Mouse (Mus musculus): Measurements from ENCODE around the gene Als2.

The Als2 gene

DNA sequence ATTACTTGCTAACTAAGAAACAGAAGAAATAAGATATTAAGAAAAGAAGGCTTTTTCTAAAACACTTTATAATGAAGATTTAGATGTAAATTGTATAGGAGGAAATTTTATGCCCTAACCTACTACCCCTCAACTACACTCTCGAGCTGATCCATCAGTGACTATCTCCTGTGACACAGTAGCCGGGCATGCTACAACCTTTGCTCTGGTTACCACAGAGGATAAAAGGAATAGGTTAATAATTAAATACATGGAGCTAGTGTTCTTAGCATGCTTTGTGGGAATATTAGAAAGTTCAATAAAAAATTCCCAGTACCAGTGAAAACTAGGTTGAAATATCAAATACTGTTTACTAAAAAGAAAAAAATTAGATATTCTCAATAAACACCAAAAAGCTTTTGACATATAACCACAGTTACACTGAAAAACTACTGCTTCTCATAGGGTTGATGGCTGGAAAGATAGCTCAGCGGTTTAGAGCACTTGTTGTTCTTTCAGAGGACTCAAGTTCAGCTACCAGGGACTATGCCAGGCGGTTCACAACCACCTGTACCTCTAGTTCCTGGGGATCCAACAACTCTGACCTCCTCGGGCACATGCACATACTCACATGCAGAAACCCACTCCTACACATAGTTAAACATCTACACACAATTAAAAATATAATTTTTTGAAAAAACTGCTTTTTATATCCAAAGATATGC lies 24.8 kb downstream of the Als2 start:
- no peak for DNase-seq (ENCODE audit: low spot score in 2 of 2)

- DNase-seq (ENCODE audit: low spot score in 2 of 2), result no peak
Measured at GRCm38 (mm10) chr1:59211651-59212050, 25.4 kb downstream of the Als2 start.

- DNase-seq (ENCODE audit: low spot score in 2 of 2), result no peak
Measured at GRCm38 (mm10) chr1:59208331-59208730, 28.7 kb downstream of the Als2 start.

DNA sequence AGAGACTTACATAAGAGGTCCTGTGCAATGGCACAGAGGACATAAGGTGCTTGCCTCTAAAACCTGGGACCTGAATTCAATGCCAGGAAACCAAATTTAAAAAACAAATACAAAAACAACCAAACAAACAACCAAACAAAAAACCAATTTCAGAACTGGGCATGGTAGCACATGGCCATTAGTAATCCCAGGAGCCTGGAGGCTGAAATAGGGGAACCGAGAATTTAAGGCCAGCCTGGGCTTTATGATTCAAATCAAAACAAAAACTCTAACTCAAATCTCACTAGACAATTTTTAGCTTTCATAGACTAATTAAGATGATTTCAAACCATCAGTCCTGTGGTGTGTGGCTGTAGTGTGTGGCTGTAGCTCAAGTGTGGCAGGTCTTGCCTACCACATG lies 32.5 kb downstream of the Als2 start:
- no peak for DNase-seq (ENCODE audit: low spot score in 2 of 2)

DNA sequence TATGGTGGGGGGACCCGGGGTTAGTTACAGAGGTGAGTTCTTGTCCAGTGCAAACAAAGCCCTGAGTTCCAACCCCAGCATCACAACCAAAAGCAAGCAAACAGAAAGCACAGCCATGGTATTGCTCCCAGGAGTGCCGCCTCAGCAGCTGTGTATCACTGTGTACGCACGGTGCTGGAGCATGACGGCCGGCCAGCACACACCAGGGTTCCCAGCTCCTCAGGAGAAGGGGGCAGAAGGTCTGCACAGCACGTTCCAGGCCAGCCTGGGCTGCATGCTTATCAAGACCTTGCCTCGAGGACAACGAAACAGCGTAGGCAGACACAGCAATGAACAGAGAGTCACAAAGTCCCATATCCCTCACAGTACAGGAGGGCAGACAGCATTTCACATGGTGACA lies 34.7 kb downstream of the Als2 start:
- DNase-seq (ENCODE audit: low spot score in 2 of 2), result no peak

GRCm38 (mm10) chr1:59201561-59201960 lies 35.5 kb downstream of the Als2 start:
- DNase-seq (ENCODE audit: low spot score in 2 of 2), result no peak

- DNase-seq (ENCODE audit: low spot score in 2 of 2), result no peak
Measured at GRCm38 (mm10) chr1:59200960-59201359, 36.1 kb downstream of the Als2 start.

DNA sequence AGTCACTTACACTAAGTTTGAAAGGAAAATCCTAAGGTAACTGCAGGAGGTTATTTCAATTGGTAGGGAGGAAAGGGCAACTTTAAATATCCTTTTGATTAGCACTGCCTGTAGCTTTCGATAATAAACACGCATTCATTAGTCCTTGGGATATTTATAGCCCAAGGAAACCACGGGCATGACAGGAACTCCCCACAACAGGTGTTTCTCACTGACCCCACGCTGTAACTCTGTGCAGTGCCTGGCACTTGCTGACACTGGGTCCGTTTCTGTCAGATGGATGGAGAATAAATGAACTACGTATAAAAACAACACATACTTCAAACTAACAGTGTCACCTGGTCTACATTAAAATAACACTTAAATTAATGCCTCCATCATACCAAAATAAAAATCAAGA lies 42.1 kb downstream of the Als2 start:
- DNase-seq (ENCODE audit: low spot score in 2 of 2), result no peak

DNA sequence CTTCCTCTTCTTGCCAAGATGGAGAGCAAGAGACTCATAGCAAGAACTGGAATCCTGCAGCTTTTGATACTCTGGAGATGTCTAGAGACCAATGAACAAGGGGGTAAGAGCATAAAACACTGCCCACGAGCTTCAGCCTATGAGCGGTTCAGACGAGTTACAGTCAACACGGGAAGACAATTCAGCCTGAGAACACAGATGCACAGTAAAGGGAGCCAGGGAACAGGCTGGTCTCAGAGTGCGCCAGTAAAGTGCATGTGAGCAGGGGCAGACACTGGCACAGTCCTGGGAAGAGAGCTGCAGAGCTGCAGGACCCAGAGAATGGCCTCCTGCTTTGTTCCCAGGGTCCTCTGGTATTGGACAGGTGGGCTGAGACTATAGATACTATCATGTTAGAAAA lies 49.2 kb downstream of the Als2 start:
- no peak for DNase-seq (ENCODE audit: low spot score in 2 of 2)

DNA sequence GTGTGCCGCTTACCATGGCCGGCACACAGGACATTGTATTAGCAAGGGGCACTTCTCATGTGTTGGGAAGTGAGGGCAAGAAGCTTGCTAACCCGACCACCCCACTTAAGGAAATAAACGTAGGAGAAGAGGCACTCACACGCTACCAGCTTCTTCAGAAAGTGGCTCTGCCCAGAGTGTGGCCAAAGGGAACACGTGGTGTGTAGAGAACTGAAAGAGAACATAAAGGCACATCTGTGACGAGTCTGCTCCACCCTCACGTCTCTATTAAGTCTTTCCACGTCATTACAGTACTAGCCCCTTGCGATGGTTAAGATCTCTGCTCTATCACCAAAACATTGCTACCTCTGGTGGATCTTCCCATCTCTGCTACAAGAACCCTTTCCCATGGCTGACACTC lies 50.7 kb downstream of the Als2 start:
- DNase-seq (ENCODE audit: low spot score in 2 of 2), result no peak

DNA sequence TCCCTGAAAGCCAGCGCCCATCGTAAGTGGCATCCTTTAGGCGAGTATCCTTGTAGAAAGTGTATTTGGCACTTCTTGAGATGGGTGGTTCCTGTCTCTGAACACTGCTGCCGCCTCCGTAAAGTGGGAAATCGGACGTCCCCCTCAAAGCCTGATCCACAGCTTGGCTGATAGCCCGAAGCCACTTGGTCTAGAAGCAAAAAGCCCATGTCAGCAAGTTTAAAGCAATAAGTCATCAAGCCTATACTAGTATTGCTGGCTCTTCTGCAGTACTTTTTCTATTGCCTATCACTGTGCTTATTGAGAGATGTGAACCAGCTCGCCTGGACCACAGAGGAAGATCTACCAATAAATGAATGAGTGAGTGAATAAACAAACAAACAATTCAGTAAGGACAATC lies 51.6 kb downstream of the Als2 start:
- DNase-seq (ENCODE audit: low spot score in 2 of 2), result no peak

GRCm38 (mm10) chr1:59183045-59183444 lies 54.0 kb downstream of the Als2 start:
- DNase-seq (ENCODE audit: low spot score in 2 of 2), result no peak

- no peak for DNase-seq (ENCODE audit: low spot score in 2 of 2)
Measured at GRCm38 (mm10) chr1:59182373-59182772, 54.7 kb downstream of the Als2 start.

- DNase-seq (ENCODE audit: low spot score in 2 of 2), result no peak
Measured at GRCm38 (mm10) chr1:59180003-59180402, 57.0 kb downstream of the Als2 start.

DNA sequence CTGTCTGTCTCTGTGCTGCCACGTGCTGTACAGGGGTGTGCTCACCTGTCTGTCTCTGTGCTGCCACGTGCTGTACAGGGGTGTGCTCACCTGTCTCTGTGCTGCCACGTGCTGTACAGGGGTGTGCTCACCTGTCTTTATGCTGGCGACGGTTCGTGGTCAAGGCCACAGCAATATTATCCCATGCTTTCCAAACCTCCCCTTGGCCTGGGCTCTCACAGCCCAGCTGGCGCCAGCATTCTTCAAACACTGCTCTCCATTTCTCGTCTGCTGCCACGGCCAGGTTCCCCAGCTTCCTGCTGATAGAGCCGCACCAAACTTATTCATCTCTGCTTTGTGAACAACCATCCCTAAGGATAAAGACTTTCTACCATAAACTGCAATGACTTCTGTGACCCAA lies 58.6 kb downstream of the Als2 start:
- no peak for DNase-seq (ENCODE audit: low spot score in 2 of 2)

DNA sequence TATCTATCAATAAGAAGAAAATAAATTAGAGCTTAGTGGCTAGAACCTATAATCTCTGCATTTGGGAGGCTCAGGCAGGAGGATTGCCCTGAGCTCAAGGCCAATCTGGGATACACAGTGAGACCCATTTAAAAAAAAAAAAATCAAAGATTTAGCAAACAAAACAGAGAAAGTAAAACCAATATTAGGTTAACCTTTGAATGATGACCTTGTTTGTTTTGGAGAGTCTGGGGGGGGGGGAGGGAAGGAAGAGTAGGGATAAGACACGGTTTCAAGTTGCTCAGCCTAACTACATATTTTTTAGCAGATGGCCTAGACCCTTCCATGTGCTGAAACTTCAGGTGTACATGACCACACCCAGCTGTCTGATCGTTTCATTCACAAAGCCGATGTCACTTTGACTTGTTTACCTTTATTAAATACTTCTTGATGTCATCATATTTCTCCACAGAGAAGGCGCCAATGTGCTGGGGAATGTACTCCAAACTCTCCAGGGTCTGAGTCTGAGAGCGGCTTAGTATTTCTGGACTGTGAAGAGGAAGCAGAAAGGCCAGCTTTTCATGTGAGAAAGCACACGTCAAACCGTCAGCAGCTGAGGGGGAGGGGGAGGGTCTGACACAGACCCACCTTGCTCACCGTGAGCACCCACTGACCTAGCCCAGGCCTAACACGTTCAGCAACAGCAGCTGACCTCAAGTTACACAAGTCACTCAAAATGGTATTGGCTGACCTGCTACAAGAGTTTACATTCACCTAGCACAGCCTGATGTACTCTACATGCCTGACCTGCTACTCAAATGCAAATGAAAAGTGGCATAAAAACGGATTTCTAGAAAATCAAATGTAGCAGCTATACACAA lies 62.3 kb downstream of the Als2 start:
- no peak for DNase-seq (ENCODE audit: low spot score in 2 of 2)

GRCm38 (mm10) chr1:59173023-59173422 lies 64.0 kb downstream of the Als2 start:
- DNase-seq (ENCODE audit: low spot score in 2 of 2), result no peak

DNA sequence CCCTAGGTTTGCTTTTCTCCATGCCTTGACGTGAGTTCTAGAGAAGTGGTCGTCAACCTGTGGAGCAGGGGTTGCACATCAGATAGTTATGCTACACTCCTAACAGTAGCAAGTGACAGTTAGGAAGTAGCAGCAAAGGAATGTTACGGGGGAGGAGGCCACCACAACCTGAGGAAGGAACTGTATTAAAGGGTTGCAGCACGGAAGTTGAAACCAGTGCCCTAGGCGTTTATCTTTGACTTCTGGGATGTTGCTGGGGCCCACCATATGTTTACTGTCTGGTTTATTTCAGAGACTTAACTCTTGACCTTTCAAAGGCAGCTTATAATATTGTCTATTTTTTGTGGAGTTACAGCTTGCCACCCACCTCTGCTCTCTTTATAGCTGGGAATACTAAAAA lies 65.2 kb downstream of the Als2 start:
- DNase-seq (ENCODE audit: low spot score in 2 of 2), result no peak

DNA sequence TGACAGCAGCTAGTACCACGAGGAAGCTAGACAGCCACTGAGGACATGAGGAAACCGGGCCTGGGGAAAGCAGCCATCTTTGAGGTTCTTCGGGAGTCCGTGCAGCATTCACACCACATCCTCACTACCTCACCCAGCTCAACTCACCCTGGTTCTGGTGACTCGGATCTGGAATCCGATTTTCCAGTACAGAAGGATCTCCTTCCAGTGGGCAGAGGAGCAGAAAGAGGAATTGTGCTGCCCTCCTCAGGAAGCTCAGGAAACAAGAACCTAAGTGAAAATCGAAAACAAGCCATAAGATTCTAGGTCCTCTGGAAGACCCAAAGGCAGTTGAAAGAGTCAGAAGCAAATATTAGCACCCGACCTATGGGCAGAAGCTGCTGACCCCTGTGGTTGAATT lies 66.7 kb downstream of the Als2 start:
- no peak for DNase-seq (ENCODE audit: low spot score in 2 of 2)

DNA sequence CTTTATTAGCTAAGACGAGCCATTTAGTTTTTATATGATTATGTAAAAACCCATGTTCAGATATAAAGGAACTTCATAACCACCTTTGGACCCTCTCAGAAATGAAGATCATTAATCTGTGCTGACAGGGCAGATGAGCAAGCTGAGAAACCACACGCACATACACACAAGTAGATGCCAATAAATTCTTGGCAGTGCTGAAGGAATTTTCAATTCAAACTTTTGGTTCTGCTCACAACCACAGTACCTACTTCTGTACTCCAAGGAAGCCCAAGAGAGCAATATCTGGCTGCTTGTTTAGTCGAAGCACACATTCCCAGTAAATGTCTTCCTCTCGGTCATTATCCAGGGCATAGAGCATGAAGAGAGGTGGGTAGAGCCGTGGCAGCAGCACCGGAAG lies 67.4 kb downstream of the Als2 start:
- no peak for DNase-seq (ENCODE audit: low spot score in 2 of 2)

GRCm38 (mm10) chr1:59168556-59168955 lies 68.5 kb downstream of the Als2 start:
- no peak for DNase-seq (ENCODE audit: low spot score in 2 of 2)

DNA sequence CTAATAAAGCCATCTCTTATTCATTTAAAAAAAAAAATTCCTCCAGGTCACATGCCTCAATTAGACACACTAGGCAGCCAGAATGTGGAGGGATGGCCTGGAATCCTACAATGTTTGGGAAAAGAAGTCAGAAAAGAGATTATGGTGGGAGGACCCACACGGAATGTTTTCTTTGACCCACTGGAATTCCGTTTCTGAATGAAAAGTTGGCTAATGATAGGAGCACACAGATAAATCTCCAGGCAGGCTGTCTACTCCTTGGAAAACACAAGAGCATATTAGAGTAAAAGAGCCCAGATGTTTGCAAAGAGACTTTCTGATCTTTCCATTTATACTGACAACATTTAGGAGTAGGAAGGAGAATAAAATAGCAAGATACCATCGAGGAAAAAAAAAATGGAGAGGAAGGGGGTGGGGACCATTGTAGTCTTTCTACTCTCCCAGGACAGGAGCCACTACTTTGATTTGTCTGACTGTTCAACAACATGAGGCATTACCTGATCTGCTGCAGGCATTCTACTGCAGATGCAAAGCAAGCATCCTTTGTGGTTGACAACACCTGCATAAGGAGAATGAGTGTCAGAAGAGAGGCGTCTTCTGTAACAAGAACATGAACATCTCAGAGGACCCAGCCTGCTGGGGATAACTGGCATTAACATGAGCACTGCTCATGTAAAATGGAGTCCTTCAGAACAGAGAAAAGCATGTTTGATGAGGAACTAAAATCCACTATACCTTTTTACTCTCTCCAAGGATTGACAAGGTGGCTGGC lies 69.2 kb downstream of the Als2 start:
- no peak for DNase-seq (ENCODE audit: low spot score in 2 of 2)
